Comparison of ENCODE assay signal across 9 mouse cellular contexts in genomic region chr7:133007343-133007742, GRCm38 (mm10).
A peak's percentile ranks its signal among the peaks of the same experiment; 100 is the strongest.
DNase-seq lines count a peak whose midpoint lies in the region; ATAC-seq and TF ChIP-seq lines count a peak whose summit lies in the region.
"Had no signal": no experiment of that assay in that cellular context is flagged by ENCODE, and none has a peak within 500 bp of the region (broad histone marks: within the 10 kb centered on the region; RNA-seq: fewer than 3 reads in every experiment).

No protein-coding gene starts in this region.

- WGBS in heart, embryonic 13.5 days = 32% methylated on average over 11 of the region's 11 CpGs

- peaks cover 20% of the 10 kb centered on the region for H3K36me3 ChIP-seq in heart, embryonic 13.5 days
- H3K36me3 ChIP-seq in myocyte (ENCODE audit: control insufficient read depth, insufficient read depth) = no peaks in the 10 kb centered on the region
- H3K36me3 ChIP-seq: limb, embryonic 15.5 days had no signal

- H3K9me3 ChIP-seq in heart, embryonic 13.5 days = no peaks in the 10 kb centered on the region
- H3K9me3 ChIP-seq: limb, embryonic 15.5 days had no signal

- no peak for TF ChIP-seq CTCF in layer of hippocampus, adult 2 months (conservative IDR thresholded peaks at IDR 0.05)

- peak overlapping the region; percentile 20; the same call in 1 of the 2 replicates for H3K4me2 ChIP-seq in heart, embryonic 13.5 days
- H3K4me2 ChIP-seq in myocyte (ENCODE audit: low read depth) = peak overlapping the region; percentile 65
- H3K4me2 ChIP-seq: limb, embryonic 15.5 days had no signal

- H3K27me3 ChIP-seq in heart, embryonic 13.5 days (replicated peaks) = no peaks in the 10 kb centered on the region
- H3K27me3 ChIP-seq in myocyte (ENCODE audit: control insufficient read depth, insufficient read depth, insufficient read length) = no peaks in the 10 kb centered on the region
- H3K27me3 ChIP-seq: limb, embryonic 15.5 days had no signal

- H3K4me1 ChIP-seq in heart, embryonic 13.5 days = peaks cover 88% of the 10 kb centered on the region

- DNase-seq in layer of hippocampus, adult 2 months (ENCODE audit: low spot score in 2 of 2) = no peak
- no peak for DNase-seq in layer of hippocampus, adult 8-10 months (ENCODE audit: low spot score in 2 of 2)
- DNase-seq in adrenal gland, adult 8-10 months = peak; percentile 92
- no peak for DNase-seq in embryo, embryonic 9.5 days (ENCODE audit: extremely low spot score)
- no peak for DNase-seq in right cerebral cortex, postnatal 4 days

- H3K27ac ChIP-seq in layer of hippocampus, adult 2 months = peak overlapping the region; percentile 59
- H3K27ac ChIP-seq in heart, embryonic 13.5 days (replicated peaks) = peak overlapping the region; percentile 48
- H3K27ac ChIP-seq: limb, embryonic 15.5 days had no signal

- no peak overlapping the region for H3ac ChIP-seq in myocyte (ENCODE audit: control insufficient read depth, insufficient read length)

- H3K9ac ChIP-seq in heart, embryonic 13.5 days = peak overlapping the region; percentile 19; the same call in 1 of the 2 replicates
- H3K9ac ChIP-seq: limb, embryonic 15.5 days had no signal

- H3K4me3 ChIP-seq in layer of hippocampus, adult 2 months = no peak overlapping the region
- no peak overlapping the region for H3K4me3 ChIP-seq in heart, embryonic 13.5 days
- H3K4me3 ChIP-seq in myocyte = no peak overlapping the region
- H3K4me3 ChIP-seq: limb, embryonic 15.5 days had no signal

- peaks cover 24% of the 10 kb centered on the region for H3K79me2 ChIP-seq in myocyte (ENCODE audit: control insufficient read depth, insufficient read depth)

- ATAC-seq in heart, embryonic 13.5 days (ENCODE audit: extremely low read depth, insufficient number of reproducible peaks, low FRiP score, low TSS enrichment) = no peak
- no peak for ATAC-seq in megakaryocyte, adult 5-6 weeks (ENCODE audit: poor library complexity, severe bottlenecking)

- no peak for TF ChIP-seq POLR2A in myocyte (IDR thresholded peaks at IDR 0.05; ENCODE audit: insufficient read length, low read depth)

TF ChIP-seq in myocyte, 11 proteins besides CTCF, POLR2A, EP300 and RAD21:
- TF ChIP-seq TCF12 (IDR thresholded peaks at IDR 0.05; ENCODE audit: insufficient read depth, poor library complexity, severe bottlenecking) = no peak
- TF ChIP-seq MYOD1 (IDR thresholded peaks at IDR 0.05; ENCODE audit: control insufficient read depth in 1 of 3, insufficient read length in 2 of 3, low read depth in 2 of 3) = no peak
- no peak for TF ChIP-seq MAX (IDR thresholded peaks at IDR 0.05; ENCODE audit: low read depth)
